Mouse (Mus musculus): ENCODE measurements at regions not wholly inside any gene's neighbourhood (a gene's known extent, or its start where the extent isn't known, plus 50 kb on each side); places are given as distances from the start of the nearest gene placed in this dataset.
A peak's percentile ranks its signal among the peaks of the same experiment; 100 is the strongest.

- no peak for DNase-seq (ENCODE audit: low spot score)
- 85% methylated on average over 1 of the region's 1 CpGs for WGBS
Observed at GRCm38 (mm10) chr10:43650449-43650848, 72.4 kb downstream of the Cd24a start.

GRCm38 (mm10) chr10:43651505-43651904, 73.4 kb downstream of the Cd24a start:
- Histone ChIP-seq H3K27me3 (ENCODE audit: insufficient read depth, low read length) (no peaks in the 10 kb centered on the region), H3K9me3 (ENCODE audit: low read length) (no peaks in the 10 kb centered on the region), H3K27ac (no peak overlapping the region), H3K4me2 (ENCODE audit: low read depth, low read length) (no peak overlapping the region), H3K36me3 (ENCODE audit: insufficient read depth, low read length) (no peaks in the 10 kb centered on the region), H3K4me1 (ENCODE audit: insufficient read depth, low read length) (no peaks in the 10 kb centered on the region), H3K9ac (replicated peaks; ENCODE audit: low read length) (no peak overlapping the region), H3K4me3 (ENCODE audit: low read length) (no peak overlapping the region)
- no peak for ATAC-seq
- no peak for DNase-seq (ENCODE audit: low spot score)
- no peak for TF ChIP-seq CTCF (IDR thresholded peaks at IDR 0.05; ENCODE audit: low read depth)
- 88% methylated on average over 5 of the region's 5 CpGs for WGBS

More at GRCm38 (mm10) chr10:43650449-43650848, 72.4 kb downstream of the Cd24a start:
- Histone ChIP-seq H3K4me2 (ENCODE audit: low read depth, low read length) (no peak overlapping the region), H3K36me3 (ENCODE audit: insufficient read depth, low read length) (no peaks in the 10 kb centered on the region), H3K27me3 (ENCODE audit: insufficient read depth, low read length) (no peaks in the 10 kb centered on the region), H3K4me1 (ENCODE audit: insufficient read depth, low read length) (no peaks in the 10 kb centered on the region), H3K9ac (replicated peaks; ENCODE audit: low read length) (no peak overlapping the region), H3K4me3 (ENCODE audit: low read length) (no peak overlapping the region), H3K27ac (no peak overlapping the region), H3K9me3 (ENCODE audit: low read length) (no peaks in the 10 kb centered on the region)
- TF ChIP-seq CTCF (IDR thresholded peaks at IDR 0.05; ENCODE audit: low read depth) = no peak
- ATAC-seq = no peak

GRCm38 (mm10) chr10:43651915-43652314, 73.8 kb downstream of the Cd24a start:
- no peak for TF ChIP-seq CTCF (IDR thresholded peaks at IDR 0.05; ENCODE audit: low read depth)
- Histone ChIP-seq H3K27me3 (ENCODE audit: insufficient read depth, low read length) (no peaks in the 10 kb centered on the region), H3K4me2 (ENCODE audit: low read depth, low read length) (no peak overlapping the region), H3K27ac (no peak overlapping the region), H3K4me3 (ENCODE audit: low read length) (no peak overlapping the region), H3K4me1 (ENCODE audit: insufficient read depth, low read length) (no peaks in the 10 kb centered on the region), H3K36me3 (ENCODE audit: insufficient read depth, low read length) (no peaks in the 10 kb centered on the region), H3K9me3 (ENCODE audit: low read length) (no peaks in the 10 kb centered on the region), H3K9ac (replicated peaks; ENCODE audit: low read length) (no peak overlapping the region)
- DNase-seq (ENCODE audit: low spot score) (no peak), ATAC-seq (no peak)
- WGBS = 83% methylated on average over 13 of the region's 13 CpGs

GRCm38 (mm10) chr10:43655082-43655671, 77.1 kb downstream of the Cd24a start:
- Histone ChIP-seq H3K27me3 (ENCODE audit: insufficient read depth, low read length) (no peaks in the 10 kb centered on the region), H3K4me3 (ENCODE audit: low read length) (no peak overlapping the region), H3K4me1 (ENCODE audit: insufficient read depth, low read length) (no peaks in the 10 kb centered on the region), H3K36me3 (ENCODE audit: insufficient read depth, low read length) (no peaks in the 10 kb centered on the region), H3K4me2 (ENCODE audit: low read depth, low read length) (no peak overlapping the region), H3K27ac (no peak overlapping the region), H3K9ac (replicated peaks; ENCODE audit: low read length) (no peak overlapping the region), H3K9me3 (ENCODE audit: low read length) (no peaks in the 10 kb centered on the region)
- WGBS = 72% methylated on average over 8 of the region's 8 CpGs
- no peak for TF ChIP-seq CTCF (IDR thresholded peaks at IDR 0.05; ENCODE audit: low read depth)
- 0 out of 2 replicates have a peak, but pooled peaks have one; percentile 21 for ATAC-seq
- DNase-seq (ENCODE audit: low spot score) = no peak

DNA sequence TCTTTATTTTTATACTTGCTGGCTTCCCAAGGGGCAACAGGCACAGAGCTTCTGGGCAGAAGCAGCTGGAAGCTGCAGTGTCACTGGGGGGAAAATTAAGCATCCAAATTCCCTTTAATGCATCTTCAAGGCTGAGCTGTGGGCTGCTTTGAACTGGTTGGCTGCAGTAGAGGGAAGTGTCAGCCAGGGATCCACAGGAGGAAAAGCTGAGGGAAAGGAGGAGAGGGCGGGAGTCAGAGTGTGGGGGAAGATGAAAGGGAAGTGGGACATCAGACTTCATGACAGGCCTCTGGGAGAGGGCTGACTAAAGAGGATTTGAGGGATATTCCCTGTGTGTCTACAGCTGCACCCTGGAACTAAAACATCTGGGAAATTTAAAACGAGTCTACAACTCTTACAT, 77.6 kb downstream of the Cd24a start:
- H3K36me3 ChIP-seq (ENCODE audit: insufficient read depth, low read length) = no peaks in the 10 kb centered on the region
- no peak overlapping the region for H3K9ac ChIP-seq (replicated peaks; ENCODE audit: low read length)
- peak; percentile 38; the same call in 1 of the 2 replicates for ATAC-seq
- no peaks in the 10 kb centered on the region for H3K9me3 ChIP-seq (ENCODE audit: low read length)
- no peak for TF ChIP-seq CTCF (IDR thresholded peaks at IDR 0.05; ENCODE audit: low read depth)
- no peak overlapping the region for H3K4me2 ChIP-seq (ENCODE audit: low read depth, low read length)
- H3K4me3 ChIP-seq (ENCODE audit: low read length) = no peak overlapping the region
- no peaks in the 10 kb centered on the region for H3K4me1 ChIP-seq (ENCODE audit: insufficient read depth, low read length)
- H3K27me3 ChIP-seq (ENCODE audit: insufficient read depth, low read length) = no peaks in the 10 kb centered on the region
- no peak for DNase-seq (ENCODE audit: low spot score)
- no peak overlapping the region for H3K27ac ChIP-seq
- WGBS = 59% methylated on average over 2 of the region's 2 CpGs

DNA sequence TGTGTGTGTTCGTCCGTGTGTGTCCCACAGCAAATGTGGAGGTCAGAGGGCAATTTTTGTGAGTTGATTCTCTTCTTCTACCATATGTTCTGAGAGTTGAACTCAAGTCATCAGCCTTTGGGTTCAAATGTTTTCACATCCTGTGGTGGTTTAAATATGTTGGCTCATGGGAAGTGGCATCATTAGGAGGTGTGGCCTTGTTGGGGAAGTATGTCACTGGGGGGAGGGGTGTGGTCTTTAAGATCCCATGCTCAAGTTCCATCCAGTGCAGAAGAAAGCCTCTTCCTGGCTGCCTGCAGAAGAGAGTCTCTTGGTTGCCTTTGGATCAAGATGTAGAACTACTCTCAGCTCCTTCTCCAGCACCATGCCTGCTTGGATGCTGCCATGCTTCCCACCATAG, 78.1 kb downstream of the Cd24a start:
- no peaks in the 10 kb centered on the region for H3K27me3 ChIP-seq (ENCODE audit: insufficient read depth, low read length)
- H3K9ac ChIP-seq (replicated peaks; ENCODE audit: low read length) = no peak overlapping the region
- no peak for ATAC-seq
- no peak overlapping the region for H3K4me2 ChIP-seq (ENCODE audit: low read depth, low read length)
- no peaks in the 10 kb centered on the region for H3K4me1 ChIP-seq (ENCODE audit: insufficient read depth, low read length)
- H3K4me3 ChIP-seq (ENCODE audit: low read length) = no peak overlapping the region
- 74% methylated on average over 2 of the region's 2 CpGs for WGBS
- no peaks in the 10 kb centered on the region for H3K9me3 ChIP-seq (ENCODE audit: low read length)
- H3K36me3 ChIP-seq (ENCODE audit: insufficient read depth, low read length) = no peaks in the 10 kb centered on the region
- H3K27ac ChIP-seq = no peak overlapping the region
- no peak for DNase-seq (ENCODE audit: low spot score)
- TF ChIP-seq CTCF (IDR thresholded peaks at IDR 0.05; ENCODE audit: low read depth) = no peak

- no peak overlapping the region for H3K9ac ChIP-seq (replicated peaks; ENCODE audit: low read length)
- no peaks in the 10 kb centered on the region for H3K27me3 ChIP-seq (ENCODE audit: insufficient read depth, low read length)
- no peak for DNase-seq (ENCODE audit: low spot score)
- no peak overlapping the region for H3K4me3 ChIP-seq (ENCODE audit: low read length)
- WGBS = 81% methylated on average over 8 of the region's 8 CpGs
- H3K36me3 ChIP-seq (ENCODE audit: insufficient read depth, low read length) = no peaks in the 10 kb centered on the region
- ATAC-seq = no peak
- no peaks in the 10 kb centered on the region for H3K4me1 ChIP-seq (ENCODE audit: insufficient read depth, low read length)
- H3K27ac ChIP-seq = no peak overlapping the region
- H3K4me2 ChIP-seq (ENCODE audit: low read depth, low read length) = no peak overlapping the region
- H3K9me3 ChIP-seq (ENCODE audit: low read length) = no peaks in the 10 kb centered on the region
- TF ChIP-seq CTCF (IDR thresholded peaks at IDR 0.05; ENCODE audit: low read depth) = no peak
Observed at GRCm38 (mm10) chr10:43657501-43658225, 79.6 kb downstream of the Cd24a start.
